Mouse (Mus musculus) heart, embryonic 10.5 days (tissue): Measurements from ENCODE around the gene 4933414I15Rik. TPM values are rescaled to one million over a fixed set of nuclear protein-coding genes. Genes with fewer than 3 reads are reported as not detected.

ENCODE experiments used
- DNase-seq: peaks from one replicate; pipeline ENCODE4 v3.0.0-alpha.2; 2017; ENCODE audit warnings: low spot score
- H3K27ac ChIP-seq: fragments of 300-500 bp; sonication (generic); 2 replicates; pipeline ENCODE4 v1.5.1; 2016; ENCODE audit warnings: mild to moderate bottlenecking
- H3K27me3 ChIP-seq: fragments of 300-500 bp; sonication (generic); 2 replicates; pipeline ENCODE4 v1.6.1; 2016; ENCODE audit warnings: mild to moderate bottlenecking; ENCODE audit not compliant: poor library complexity, insufficient read depth, severe bottlenecking
- H3K36me3 ChIP-seq: fragments of 300-500 bp; sonication (generic); 2 replicates; pipeline ENCODE4 v1.6.1; 2016; ENCODE audit warnings: mild to moderate bottlenecking, moderate library complexity
- H3K4me1 ChIP-seq: fragments of 300-500 bp; sonication (generic); 2 replicates; pipeline ENCODE4 v1.6.1; 2016; ENCODE audit warnings: mild to moderate bottlenecking
- H3K4me3 ChIP-seq: fragments of 300-500 bp; sonication (generic); 2 replicates; pipeline ENCODE4 v1.5.1; 2016; ENCODE audit warnings: mild to moderate bottlenecking, moderate library complexity
- H3K9me3 ChIP-seq: fragments of 300-500 bp; sonication (generic); 2 replicates; pipeline ENCODE4 v1.6.1; 2016; ENCODE audit warnings: mild to moderate bottlenecking, moderate library complexity
- WGBS: fragments of 180-500 bp; shearing (Covaris S2); methylation state at CpG from one replicate; pipeline ENCODE4 v1.1.7; 2016; 5-methylcytosine and 5-hydroxymethylcytosine counted together
- polyA plus RNA-seq: library from polyadenylated mRNA; unstranded; fragments of >200 nt; fragmentation: Nextera tagmentation; extraction: Ambion mirVana; gene quantifications from 2 replicates; pipeline ENCODE4 v1.2.1, GENCODE M21; 2016

Gene 4933414I15Rik
- not detected in 2 replicates for polyA plus RNA-seq

- Histone ChIP-seq H3K4me1 (no peaks in the 10 kb centered on the region), H3K27ac (no peak within 1 kb of the TSS), H3K4me3 (no peak within 1 kb of the TSS), H3K27me3 (peaks cover 24% of the 10 kb centered on the region; the same call in 1 of the 2 replicates), H3K9me3 (no peaks in the 10 kb centered on the region), H3K36me3 (no peaks in the 10 kb centered on the region)
- WGBS: 74% methylated on average over 14 of the region's 14 CpGs
- no peak for DNase-seq
Measured at GRCm38 (mm10) chr11:50943506-50943905, at the start of gene 4933414I15Rik. 4933414I15Rik (minus strand) TSS chr11:50943765.

- no peak for DNase-seq
- Histone ChIP-seq H3K4me1 (0 out of 2 replicates have a peak, but pooled peaks cover 6% of the 10 kb centered on the region), H3K27ac (no peak within 1 kb of the TSS), H3K36me3 (no peaks in the 10 kb centered on the region), H3K27me3 (peaks cover 18% of the 10 kb centered on the region; the same call in 1 of the 2 replicates), H3K4me3 (no peak within 1 kb of the TSS), H3K9me3 (no peaks in the 10 kb centered on the region)
- WGBS: 73% methylated on average over 5 of the region's 5 CpGs
Measured at GRCm38 (mm10) chr11:50981667-50982066, 38.1 kb upstream of the 4933414I15Rik start, which contains the start of gene Olfr1377. Olfr1377 (plus strand) TSS chr11:50981967.

GRCm38 (mm10) chr11:50977216-50977615 is 33.7 kb upstream of the 4933414I15Rik start:
- Histone ChIP-seq H3K9me3 (no peaks in the 10 kb centered on the region), H3K27me3 (peaks cover 10% of the 10 kb centered on the region; the same call in 1 of the 2 replicates), H3K27ac (no peak overlapping the region), H3K4me1 (no peaks in the 10 kb centered on the region), H3K4me3 (no peak overlapping the region), H3K36me3 (no peaks in the 10 kb centered on the region)
- 64% methylated on average over 4 of the region's 4 CpGs for WGBS
- DNase-seq: no peak

GRCm38 (mm10) chr11:50966230-50966629 is 22.7 kb upstream of the 4933414I15Rik start, which contains the start of gene Olfr1378:
Olfr1378 (plus strand) TSS chr11:50966530.
- Histone ChIP-seq H3K27me3 (no peaks in the 10 kb centered on the region), H3K4me1 (no peaks in the 10 kb centered on the region), H3K9me3 (no peaks in the 10 kb centered on the region), H3K36me3 (no peaks in the 10 kb centered on the region), H3K27ac (no peak within 1 kb of the TSS), H3K4me3 (no peak within 1 kb of the TSS)
- DNase-seq: no peak
- WGBS: 81% methylated on average over 11 of the region's 11 CpGs

- no peaks in the 10 kb centered on the region for H3K27me3 ChIP-seq
- H3K36me3 ChIP-seq: no peaks in the 10 kb centered on the region
- 64% methylated on average over 2 of the region's 2 CpGs for WGBS
- H3K4me3 ChIP-seq: no peak overlapping the region
- H3K4me1 ChIP-seq: no peaks in the 10 kb centered on the region
- H3K27ac ChIP-seq: no peak overlapping the region
- H3K9me3 ChIP-seq: no peaks in the 10 kb centered on the region
- DNase-seq: no peak
Measured at GRCm38 (mm10) chr11:50964886-50965285, 21.3 kb upstream of the 4933414I15Rik start.

- Histone ChIP-seq H3K4me1 (peaks cover 11% of the 10 kb centered on the region; the same call in 1 of the 2 replicates), H3K27ac (no peak within 1 kb of the TSS), H3K27me3 (peaks cover 38% of the 10 kb centered on the region), H3K9me3 (no peaks in the 10 kb centered on the region), H3K36me3 (no peaks in the 10 kb centered on the region), H3K4me3 (no peak within 1 kb of the TSS)
- no peak for DNase-seq
- 55% methylated on average over 6 of the region's 6 CpGs for WGBS
Measured at GRCm38 (mm10) chr11:50953665-50954064, 10.1 kb upstream of the 4933414I15Rik start, which contains the start of gene Prop1. Prop1 (minus strand) TSS chr11:50953765.

- H3K4me1 ChIP-seq: peaks cover 11% of the 10 kb centered on the region; the same call in 1 of the 2 replicates
- H3K36me3 ChIP-seq: no peaks in the 10 kb centered on the region
- no peak for DNase-seq
- H3K4me3 ChIP-seq: no peak overlapping the region
- H3K27ac ChIP-seq: no peak overlapping the region
- H3K9me3 ChIP-seq: no peaks in the 10 kb centered on the region
- H3K27me3 ChIP-seq: peaks cover 38% of the 10 kb centered on the region
- 66% methylated on average over 14 of the region's 14 CpGs for WGBS
Measured at GRCm38 (mm10) chr11:50952290-50952689, 8.7 kb upstream of the 4933414I15Rik start.

- no peak for DNase-seq
- peaks cover 24% of the 10 kb centered on the region; the same call in 1 of the 2 replicates for H3K27me3 ChIP-seq
- H3K27ac ChIP-seq: no peak overlapping the region
- H3K4me1 ChIP-seq: no peaks in the 10 kb centered on the region
- WGBS: 62% methylated on average over 12 of the region's 12 CpGs
- no peak overlapping the region for H3K4me3 ChIP-seq
- no peaks in the 10 kb centered on the region for H3K9me3 ChIP-seq
- no peaks in the 10 kb centered on the region for H3K36me3 ChIP-seq
Measured at GRCm38 (mm10) chr11:50942386-50942785, 1.2 kb downstream of the 4933414I15Rik start.

- DNase-seq: no peak
- Histone ChIP-seq H3K9me3 (no peaks in the 10 kb centered on the region), H3K4me3 (no peak overlapping the region), H3K27me3 (peaks cover 28% of the 10 kb centered on the region; the same call in 1 of the 2 replicates), H3K36me3 (no peaks in the 10 kb centered on the region), H3K4me1 (no peaks in the 10 kb centered on the region), H3K27ac (no peak overlapping the region)
- 32% methylated on average over 14 of the region's 14 CpGs for WGBS
Measured at GRCm38 (mm10) chr11:50939621-50940366, 3.8 kb downstream of the 4933414I15Rik start.

GRCm38 (mm10) chr11:50938435-50938834 is 5.1 kb downstream of the 4933414I15Rik start:
- DNase-seq: no peak
- 73% methylated on average over 8 of the region's 8 CpGs for WGBS
- Histone ChIP-seq H3K36me3 (no peaks in the 10 kb centered on the region), H3K27ac (no peak overlapping the region), H3K4me1 (no peaks in the 10 kb centered on the region), H3K4me3 (no peak overlapping the region), H3K27me3 (peaks cover 23% of the 10 kb centered on the region; the same call in 1 of the 2 replicates), H3K9me3 (no peaks in the 10 kb centered on the region)

- Histone ChIP-seq H3K27me3 (peaks cover 14% of the 10 kb centered on the region; the same call in 1 of the 2 replicates), H3K9me3 (no peaks in the 10 kb centered on the region), H3K4me3 (no peak overlapping the region; the same call in 1 of the 2 replicates), H3K36me3 (no peaks in the 10 kb centered on the region), H3K4me1 (peaks cover 3% of the 10 kb centered on the region; the same call in 1 of the 2 replicates), H3K27ac (no peak overlapping the region)
- DNase-seq: no peak
- WGBS: 83% methylated on average over 1 of the region's 1 CpGs
Measured at GRCm38 (mm10) chr11:50932040-50932439, 11.5 kb downstream of the 4933414I15Rik start.

- Histone ChIP-seq H3K9me3 (no peaks in the 10 kb centered on the region), H3K36me3 (no peaks in the 10 kb centered on the region), H3K27ac (peak within 1 kb of the TSS; percentile 80), H3K27me3 (peaks cover 14% of the 10 kb centered on the region; the same call in 1 of the 2 replicates), H3K4me1 (peaks cover 3% of the 10 kb centered on the region; the same call in 1 of the 2 replicates), H3K4me3 (peak within 1 kb of the TSS; percentile 74)
- WGBS: 0% methylated on average over 18 of the region's 18 CpGs
- peak; percentile 95 for DNase-seq
Measured at GRCm38 (mm10) chr11:50931451-50931866, 12.1 kb downstream of the 4933414I15Rik start, which contains the start of gene Zfp354b. Zfp354b (minus strand) TSS chr11:50931633.

GRCm38 (mm10) chr11:50931021-50931420 is 12.5 kb downstream of the 4933414I15Rik start:
- Histone ChIP-seq H3K4me3 (peak overlapping the region; percentile 74), H3K4me1 (peaks cover 3% of the 10 kb centered on the region; the same call in 1 of the 2 replicates), H3K36me3 (no peaks in the 10 kb centered on the region), H3K27ac (peak overlapping the region; percentile 80), H3K9me3 (no peaks in the 10 kb centered on the region), H3K27me3 (peaks cover 14% of the 10 kb centered on the region; the same call in 1 of the 2 replicates)
- WGBS: 2% methylated on average over 16 of the region's 16 CpGs
- no peak for DNase-seq
